In genomic region chr3:116905898-116906297, GRCm38 (mm10) we compare ENCODE assay signal across 8 mouse cellular contexts. TPM values are rescaled to one million over a fixed set of nuclear protein-coding genes. Genes with fewer than 3 reads are reported as not detected.
DNase-seq lines count a peak whose midpoint lies in the region; ATAC-seq and TF ChIP-seq lines count a peak whose summit lies in the region.
"Had no signal": no experiment of that assay in that cellular context is flagged by ENCODE, and none has a peak within 500 bp of the region (broad histone marks: within the 10 kb centered on the region; RNA-seq: fewer than 3 reads in every experiment).

No protein-coding gene starts in this region.

- H3K27me3 ChIP-seq in liver, postnatal 0 days (ENCODE audit: insufficient read depth, low read length), result no peaks in the 10 kb centered on the region

- ATAC-seq in liver, postnatal 0 days, result no peak

- H3K4me3 ChIP-seq in liver, postnatal 0 days (ENCODE audit: low read depth, low read length), result no peak overlapping the region

- H3K9ac ChIP-seq in liver, postnatal 0 days (replicated peaks), result no peak overlapping the region
- H3K9ac ChIP-seq: liver, embryonic 14.5 days had no signal

- H3K4me1 ChIP-seq in liver, postnatal 0 days (ENCODE audit: insufficient read depth), result no peaks in the 10 kb centered on the region; the same call in 1 of the 2 replicates

- DNase-seq in 3134 (ENCODE audit: extremely low read depth, insufficient read length, low spot score) (peak; percentile 87), 3T3-L1 (ENCODE audit: low read depth, low spot score) (peak; percentile 99)
- DNase-seq in gastrocnemius, postnatal 10 days, result peak; percentile 28
- DNase-seq in layer of hippocampus, postnatal 25 days (ENCODE audit: extremely low spot score in 1 of 2, low spot score in 1 of 2), result peak; percentile 26 to 47
- DNase-seq in liver, postnatal 0 days, result no peak
- no peak for DNase-seq in adrenal gland, postnatal 4 days (ENCODE audit: low spot score in 2 of 2)
- no peak for DNase-seq in embryo, embryonic 10.5 days (ENCODE audit: low spot score)

- H3K36me3 ChIP-seq in liver, postnatal 0 days (replicated peaks; ENCODE audit: insufficient read depth, low read length), result peaks cover 36% of the 10 kb centered on the region

- H3K4me2 ChIP-seq in liver, postnatal 0 days (ENCODE audit: low read depth, low read length), result no peak overlapping the region

- no peak for TF ChIP-seq EP300 in liver, postnatal 0 days (IDR thresholded peaks at IDR 0.05; ENCODE audit: low read depth)

- H3K27ac ChIP-seq in liver, postnatal 0 days (ENCODE audit: low read depth), result no peak overlapping the region
- H3K27ac ChIP-seq: liver, embryonic 14.5 days had no signal

- no peaks in the 10 kb centered on the region for H3K9me3 ChIP-seq in liver, postnatal 0 days (ENCODE audit: low read length)

- 93% methylated on average over 16 of the region's 16 CpGs for whole genome bisulfite sequencing in liver, postnatal 0 days (ENCODE audit: insufficient replicate concordance)

- no peak for TF ChIP-seq CTCF in liver, postnatal 0 days (IDR thresholded peaks at IDR 0.05; ENCODE audit: low read depth)

RNA-seq across cellular contexts. Expression of gene Frrs1, which starts 46.6 kb away (rescaled TPM):
- 1 to 10 TPM; 1.9 to 2.8 TPM for total RNA-seq in gastrocnemius, postnatal 10 days (2021)
- total RNA-seq in layer of hippocampus, postnatal 25 days (2021), result under 1 TPM; 0.84 to 0.89 TPM
- 20.6 and 22.7 TPM in 2 replicates for polyA plus RNA-seq in liver, postnatal 0 days (2015; fragmentation: Nextera tagmentation; extraction: Ambion mirVana)
- 10 to 100 TPM; 17.0 to 20.4 TPM for total RNA-seq in adrenal gland, postnatal 4 days (2021)

Comparison
In these comparisons a context has a peak if more than half of its experiments do, and no peak if none do; other contexts are left out.
1. DNase-seq: peak in 3134 (single experiment), 3T3-L1 (single experiment), gastrocnemius, postnatal 10 days (single experiment) and layer of hippocampus, postnatal 25 days (2 of 2); none in liver, postnatal 0 days (single experiment), adrenal gland, postnatal 4 days (0 of 2) and embryo, embryonic 10.5 days (single experiment).
2. RNA of gene Frrs1, which starts 46.6 kb away (total RNA-seq): 17.0 to 20.4 TPM in adrenal gland, postnatal 4 days; 1.9 to 2.8 TPM in gastrocnemius, postnatal 10 days and 0.84 to 0.89 TPM in layer of hippocampus, postnatal 25 days; every median in the first group is over 4 times any median in the second.